Mouse (Mus musculus) monocyte, adult 2 months (primary cell): ENCODE data around the gene Arl4c.

Experiments
- DNase-seq, 2 experiments: peaks; one replicate each; pipeline ENCODE4 v3.0.0; 2022; ENCODE audit warnings: low spot score in 2 of 2, low read depth in 1 of 2

Arl4c gene

DNA sequence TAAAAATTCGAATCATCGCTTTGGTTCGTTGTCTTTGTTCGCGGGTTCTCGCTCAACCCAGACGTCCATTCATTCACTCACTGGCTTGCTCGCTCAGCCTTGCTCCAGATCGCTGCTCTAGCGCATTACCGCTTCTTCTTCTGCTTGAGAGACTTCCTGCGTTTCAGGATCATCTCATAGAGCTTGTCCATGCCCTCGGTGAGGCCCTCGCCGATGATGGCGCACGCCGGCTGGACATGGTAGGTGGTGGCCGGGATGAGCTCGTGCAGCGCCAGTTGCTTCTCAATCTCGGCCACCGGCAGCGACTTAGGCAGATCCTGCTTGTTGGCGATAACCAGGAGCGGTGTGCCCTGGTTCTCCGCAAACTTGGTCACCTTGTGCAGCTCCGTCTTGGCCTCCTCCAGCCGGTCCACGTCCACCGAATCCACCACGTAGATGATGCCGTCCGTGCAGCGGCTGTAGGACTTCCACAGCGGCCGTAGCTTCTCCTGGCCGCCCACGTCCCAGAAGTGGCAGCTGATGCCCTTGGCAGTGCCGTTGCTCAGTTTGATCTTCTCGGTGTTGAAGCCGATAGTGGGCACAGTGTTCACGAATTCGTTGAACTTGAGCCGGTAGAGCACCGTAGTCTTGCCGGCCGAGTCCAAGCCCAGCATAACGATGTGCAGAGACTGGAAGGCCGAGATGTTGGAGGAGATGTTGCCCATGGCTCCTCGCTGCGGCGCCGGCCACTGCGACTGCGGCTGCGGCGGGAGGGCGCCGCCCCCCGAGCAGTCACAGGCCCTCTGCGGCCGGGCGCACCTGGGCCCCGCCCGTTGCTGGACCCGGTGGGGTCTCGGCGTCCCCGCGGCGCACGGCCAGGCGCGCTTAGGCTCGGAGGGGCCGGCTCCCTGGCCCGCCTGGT is 810 bp downstream of the Arl4c start:
- peak in 1 of 2 experiments; percentile 23 for DNase-seq

DNA sequence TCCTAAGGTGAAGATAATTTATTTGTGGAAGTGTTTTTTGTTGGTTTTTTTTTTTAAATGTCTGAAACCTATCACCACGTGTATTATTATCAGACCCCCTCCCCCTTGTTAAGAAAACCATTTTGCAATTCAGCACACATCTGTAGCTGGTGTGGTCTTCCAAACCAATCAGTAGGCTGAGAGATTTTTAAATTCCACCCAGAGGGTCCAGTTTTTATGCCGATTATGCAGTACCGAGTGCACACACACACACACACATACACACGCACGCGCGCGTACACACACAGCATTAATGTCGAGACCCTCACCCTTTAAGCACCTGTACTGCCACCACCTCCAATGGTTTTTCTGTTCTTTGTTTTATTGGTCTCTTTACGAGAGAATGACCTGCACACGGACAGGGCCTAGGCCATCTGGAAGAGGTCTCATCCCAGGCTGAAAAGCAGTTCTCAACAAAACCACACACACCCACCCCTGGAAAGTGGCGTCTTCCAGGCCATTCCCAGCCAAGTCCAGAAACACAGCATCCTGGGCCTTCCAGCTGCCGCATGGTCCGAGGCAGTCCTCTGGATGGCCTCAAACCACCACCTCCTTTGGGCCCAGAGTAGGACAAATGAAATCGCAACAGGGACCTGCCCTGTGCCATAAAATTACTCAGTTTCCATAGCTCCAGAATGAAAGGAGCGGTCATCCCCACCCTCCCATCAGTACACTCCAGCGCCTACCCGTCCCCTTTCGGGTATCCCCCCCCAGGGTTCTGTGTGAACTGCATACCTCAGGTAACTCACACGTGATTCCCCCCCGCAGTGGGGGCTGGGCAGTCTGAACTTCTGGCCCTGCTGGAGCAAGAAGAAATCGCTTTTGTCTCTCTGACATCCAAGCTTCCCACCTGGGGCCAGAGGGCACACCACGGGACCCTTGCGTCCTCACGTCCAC is 1.9 kb downstream of the Arl4c start:
- peak in 1 of 2 experiments; percentile 6 for DNase-seq

DNA sequence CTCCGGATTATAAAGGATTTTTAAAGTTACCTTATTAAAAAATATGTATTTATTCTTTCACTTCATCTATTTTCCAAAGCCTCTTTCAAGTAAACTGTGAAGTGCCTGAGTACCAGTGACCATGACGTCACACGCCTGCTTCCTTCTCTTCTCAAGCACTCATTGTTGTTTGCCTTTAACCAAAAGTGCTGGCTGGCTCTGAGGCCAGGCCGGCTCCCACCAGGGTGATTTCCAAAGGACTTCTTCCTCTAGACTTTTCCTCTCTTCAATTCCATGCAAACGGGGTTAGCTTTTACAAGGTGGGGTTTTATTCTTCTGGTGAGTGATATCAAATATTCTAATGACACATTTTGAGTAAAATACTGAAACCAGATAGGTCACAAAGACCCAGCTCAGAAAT is 2.6 kb downstream of the Arl4c start:
- DNase-seq, result peak in 1 of 2 experiments; percentile 34

DNA sequence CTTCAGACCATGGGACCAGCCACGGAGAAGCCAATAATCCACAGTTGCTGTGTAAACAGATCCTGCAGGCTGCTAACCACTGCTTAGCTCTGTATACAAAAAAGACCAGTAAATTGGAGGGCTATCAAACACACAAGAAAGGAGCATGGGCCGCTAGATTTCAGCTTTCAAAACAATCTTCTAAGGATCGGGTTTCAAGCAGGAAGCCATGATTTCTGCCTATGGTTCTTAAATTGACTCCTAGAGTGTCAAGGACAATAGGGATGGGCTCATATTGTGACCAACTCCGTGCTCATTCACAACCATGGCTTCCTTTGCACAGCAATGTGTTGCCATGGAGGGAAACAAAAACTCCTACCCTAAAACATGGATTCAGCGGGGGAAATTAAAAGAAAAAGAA is 3.1 kb downstream of the Arl4c start:
- no peak for DNase-seq

DNA sequence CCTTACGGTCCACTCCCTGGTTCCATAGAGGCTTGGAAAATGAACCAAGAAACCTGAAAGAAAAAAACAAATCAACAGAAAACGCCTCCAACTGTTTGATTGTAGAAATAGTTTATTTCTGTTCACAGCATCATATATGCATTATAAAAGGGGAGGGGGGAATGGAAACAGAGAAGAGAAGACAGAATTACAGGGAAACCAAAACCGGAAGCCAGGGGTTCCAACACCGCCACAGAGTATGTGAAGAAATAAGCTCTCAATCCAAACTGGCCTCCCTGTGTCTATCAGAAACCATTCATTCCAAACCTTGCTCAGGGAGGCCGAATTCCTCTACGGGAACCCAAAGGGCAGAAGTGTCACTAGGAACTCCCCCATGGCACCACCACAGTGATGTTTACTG is 3.9 kb downstream of the Arl4c start:
- DNase-seq, result no peak

DNA sequence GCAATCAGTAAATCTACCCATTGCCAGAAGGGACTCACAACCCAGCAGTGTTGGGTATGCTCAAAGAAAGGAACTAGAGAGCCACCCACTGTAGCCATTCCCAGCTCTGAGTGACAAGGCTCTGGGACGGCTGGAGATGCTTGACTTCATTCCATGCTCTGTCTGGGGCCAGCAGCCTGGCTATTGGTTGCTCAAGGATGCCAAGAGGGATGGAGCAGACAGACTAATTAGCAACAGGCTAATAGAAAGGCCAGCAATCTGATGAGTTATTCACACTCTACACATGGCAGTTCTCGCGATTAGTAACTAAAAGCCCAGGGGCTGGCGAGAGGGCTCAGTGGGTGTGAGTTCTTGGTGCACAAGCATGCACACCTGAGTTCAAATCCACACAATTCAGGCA is 5.6 kb downstream of the Arl4c start:
- DNase-seq, result no peak

DNA sequence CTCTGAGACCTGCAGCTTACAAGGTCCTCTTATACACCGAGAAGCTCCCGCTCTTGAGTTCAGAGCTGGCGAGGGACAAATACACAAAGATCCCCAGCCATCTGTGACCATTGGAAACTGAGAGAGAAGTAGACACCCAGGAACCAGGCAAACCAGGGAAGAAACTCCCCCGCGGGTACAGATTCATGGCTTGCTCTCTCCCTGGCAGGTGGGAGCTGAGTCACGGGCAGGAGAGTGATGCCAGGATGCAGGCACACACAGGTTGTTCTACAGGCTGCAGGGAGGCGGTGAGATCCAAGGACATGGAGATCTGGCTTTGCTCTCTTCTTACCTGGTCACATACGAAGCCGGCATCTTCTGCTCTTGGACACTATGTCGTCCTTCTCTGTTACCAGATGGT is 7.7 kb downstream of the Arl4c start:
- no peak for DNase-seq

DNA sequence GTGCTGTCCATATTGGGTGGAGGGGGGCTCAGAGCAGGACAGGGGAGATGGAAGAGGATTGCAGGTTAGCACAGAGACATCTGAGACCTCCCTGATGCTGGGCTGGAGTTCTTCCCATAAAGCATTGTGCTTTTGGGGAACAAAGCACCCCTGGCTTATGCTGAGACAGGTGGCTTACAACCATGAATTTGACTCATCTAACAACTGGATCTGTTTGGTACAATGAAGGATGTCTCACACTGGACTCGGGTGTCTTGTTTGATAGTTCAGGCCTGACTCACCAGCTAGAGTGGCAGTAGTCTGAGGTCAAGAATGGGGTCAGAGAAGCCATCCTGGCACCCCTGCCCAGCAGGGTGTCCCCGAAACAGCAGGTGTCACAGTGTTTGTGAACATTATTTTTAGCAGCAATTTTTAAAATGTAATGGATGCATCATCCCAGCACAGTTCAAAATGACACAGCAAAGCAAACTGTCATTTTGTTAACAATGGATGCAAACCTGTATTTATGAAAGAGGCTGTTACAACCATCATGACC is 9.7 kb downstream of the Arl4c start:
- DNase-seq, result no peak

DNA sequence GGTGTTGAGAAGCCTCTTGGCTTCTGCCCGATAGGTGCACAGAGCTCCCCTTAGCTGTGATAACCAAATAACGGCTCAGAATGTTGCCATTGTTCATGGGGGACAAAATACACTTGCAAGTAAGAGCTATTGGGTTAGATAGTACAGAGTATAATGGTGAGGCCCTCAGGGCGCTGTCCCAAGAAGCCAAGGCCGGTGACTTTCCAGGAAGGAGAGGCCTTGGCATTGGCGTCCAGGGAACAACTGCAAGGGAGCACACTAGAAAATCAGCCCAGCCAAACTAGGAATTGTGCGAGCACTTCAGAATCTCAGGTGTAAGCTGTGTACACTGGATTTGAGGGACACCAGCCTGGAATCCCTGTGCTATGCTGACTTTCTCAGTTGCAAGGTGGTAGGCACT is 11.4 kb downstream of the Arl4c start:
- DNase-seq, result no peak

DNA sequence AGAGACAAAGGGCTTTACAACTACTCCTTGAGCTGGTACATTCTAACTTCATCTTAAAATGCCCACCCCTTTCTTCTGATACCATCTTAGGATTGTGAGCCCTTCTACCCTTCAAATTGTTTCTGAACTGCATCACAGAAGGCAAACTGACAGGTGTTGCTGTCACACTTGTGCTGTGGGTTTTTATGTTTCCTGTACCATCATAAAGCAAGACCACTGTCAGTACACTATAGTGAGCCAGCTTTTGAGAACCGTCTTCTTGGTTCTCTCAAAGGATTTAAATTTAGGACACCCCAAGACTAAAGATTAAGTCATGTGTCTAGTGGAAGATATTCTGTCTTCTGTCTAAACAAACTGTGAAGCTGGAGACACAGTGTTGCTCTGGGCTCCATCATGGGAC is 17.3 kb downstream of the Arl4c start:
- DNase-seq, result no peak

DNA sequence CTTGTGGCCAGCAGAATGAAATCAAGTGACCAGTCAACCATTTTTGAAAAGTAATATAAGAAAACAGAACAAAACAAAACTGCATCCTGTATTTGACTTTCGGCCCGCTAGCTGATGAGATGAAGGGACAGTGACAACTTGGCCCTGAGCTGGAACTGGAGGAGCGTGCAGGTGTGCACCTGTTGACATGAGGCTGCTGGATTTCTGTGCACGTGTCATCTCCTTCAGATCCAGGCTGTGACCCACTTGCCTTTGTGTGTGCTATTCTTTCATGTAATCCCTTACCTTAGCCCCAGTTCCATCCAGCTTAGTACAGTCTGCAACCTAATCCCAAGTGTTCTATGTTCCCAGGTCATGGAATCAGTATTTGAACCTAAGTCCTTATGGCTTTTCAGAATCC is 20.4 kb downstream of the Arl4c start:
- DNase-seq, result no peak

DNA sequence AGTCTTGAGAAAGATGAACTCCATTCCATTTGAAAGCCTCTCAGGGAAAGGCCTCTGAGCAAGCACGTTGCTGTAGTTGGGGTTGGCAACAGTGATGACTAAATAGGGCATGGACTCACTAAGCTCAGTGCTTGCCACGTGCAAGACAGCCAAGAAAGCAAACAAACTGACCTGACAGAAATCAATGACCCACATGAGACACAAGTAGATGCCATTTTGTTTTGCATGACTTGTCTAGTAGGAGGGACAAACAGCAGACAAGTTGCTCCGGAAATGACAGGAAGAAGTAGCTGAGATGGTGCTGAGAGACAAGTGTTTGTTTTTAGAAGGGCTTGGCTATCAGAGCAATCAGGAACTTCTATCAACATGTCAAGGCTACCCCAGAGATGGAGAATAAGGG is 21.2 kb downstream of the Arl4c start:
- no peak for DNase-seq

DNA sequence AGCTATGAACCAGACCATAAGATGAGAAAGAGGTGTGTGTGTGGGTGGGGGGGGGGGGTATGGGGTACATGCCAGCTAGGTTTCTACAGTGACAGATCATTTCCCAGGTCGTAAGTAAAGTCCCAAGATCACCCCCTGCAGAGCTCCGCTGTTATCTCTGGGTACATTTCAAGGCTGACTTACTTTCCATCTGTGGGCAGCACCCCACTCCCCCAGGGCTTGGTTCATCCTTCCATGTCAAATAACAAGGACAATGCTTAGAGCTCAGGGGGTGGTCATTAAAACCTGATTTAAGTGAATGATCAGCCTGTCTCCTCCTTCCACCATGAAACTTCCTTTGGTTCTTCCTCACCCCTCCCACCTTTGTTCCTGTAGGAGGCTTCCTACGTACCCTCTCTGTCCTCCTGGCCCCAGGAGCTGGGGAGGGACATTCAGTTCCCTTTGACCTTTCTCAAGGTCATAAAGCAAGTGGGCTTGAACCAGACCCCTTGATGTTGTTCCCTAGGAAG is 23.7 kb downstream of the Arl4c start:
- no peak for DNase-seq

DNA sequence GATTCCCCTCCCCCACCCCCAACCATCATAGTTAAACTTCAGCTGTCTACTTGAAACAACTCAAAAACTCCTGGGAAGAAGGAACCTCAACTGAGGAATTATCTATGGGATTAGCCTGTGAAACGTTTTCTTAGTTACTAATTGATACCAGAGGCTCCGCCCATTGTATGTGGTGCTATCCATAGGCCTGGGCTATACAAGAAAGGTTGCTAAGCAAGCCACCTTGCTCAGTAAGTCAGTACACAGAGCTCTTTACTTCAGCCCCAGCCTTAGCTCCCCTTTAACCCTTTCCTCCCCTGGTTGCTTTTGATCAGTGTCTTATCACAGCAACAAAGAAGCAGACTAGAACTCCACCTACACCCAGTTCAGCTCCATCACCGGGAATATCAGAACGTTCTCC is 31.2 kb downstream of the Arl4c start:
- DNase-seq, result no peak

DNA sequence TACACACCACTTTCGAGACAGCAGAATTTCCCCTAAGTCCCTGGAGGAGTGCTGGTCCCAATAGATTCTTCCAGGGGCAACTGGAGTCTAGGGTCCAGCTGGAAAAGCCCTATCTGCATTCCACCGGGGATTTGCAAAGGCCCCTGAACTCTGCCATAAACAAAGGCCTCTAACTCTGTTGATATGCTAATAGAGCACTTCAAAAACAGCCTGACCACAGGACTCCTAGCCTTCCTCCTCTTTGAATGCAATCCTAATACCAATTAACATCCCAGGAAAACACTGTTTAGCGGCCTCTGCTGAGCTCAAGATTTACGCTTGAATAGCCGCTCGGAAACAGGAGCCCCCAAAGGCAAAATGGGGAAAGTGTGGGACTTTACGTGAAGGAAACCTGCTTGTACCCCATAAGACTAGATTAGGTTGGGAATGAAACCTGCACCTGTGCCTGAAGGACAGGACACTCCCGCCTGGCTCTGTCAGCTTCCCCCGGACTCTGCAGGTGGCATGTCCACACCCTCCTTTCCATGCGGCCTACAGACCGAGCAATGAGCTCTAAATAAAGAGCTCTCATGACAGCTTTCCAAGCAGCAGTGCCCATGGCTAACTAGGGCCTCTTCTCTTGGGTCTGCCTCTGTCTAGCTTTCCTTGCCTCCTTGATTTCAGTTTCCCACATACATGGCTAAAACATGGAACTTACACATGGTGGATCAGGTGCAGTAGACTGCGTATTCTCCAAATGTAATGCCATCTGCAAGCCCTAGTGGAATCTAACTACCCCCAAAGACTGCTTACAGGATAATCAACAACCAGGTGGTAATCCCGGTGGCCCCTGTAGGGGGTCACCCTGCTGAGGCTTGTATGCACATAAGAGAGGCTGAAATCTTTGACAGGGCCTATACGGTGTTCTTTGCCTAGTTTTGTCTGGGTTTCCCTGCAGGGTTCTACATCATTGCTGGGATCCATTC is 32.9 kb downstream of the Arl4c start:
- no peak for DNase-seq

DNA sequence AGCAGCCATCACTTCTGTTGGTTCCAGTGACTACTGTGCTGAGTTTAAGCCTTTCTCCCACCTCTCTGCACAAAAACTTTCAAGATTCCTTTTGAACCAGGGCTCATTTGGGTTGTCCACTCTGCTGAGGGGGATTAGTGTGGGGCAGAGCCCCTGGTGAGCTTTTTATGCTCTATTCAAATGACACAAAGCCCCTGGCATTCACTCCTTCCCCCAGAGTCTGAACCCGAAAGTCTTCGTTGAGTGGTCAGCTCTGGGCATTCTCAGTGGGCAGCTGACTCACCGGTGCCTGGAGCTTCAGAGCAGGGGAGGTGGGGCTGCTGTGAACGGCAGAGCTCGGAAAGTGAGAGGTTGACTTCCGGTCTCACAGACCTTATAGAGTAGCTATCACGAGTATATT is 33.7 kb downstream of the Arl4c start:
- no peak for DNase-seq

DNA sequence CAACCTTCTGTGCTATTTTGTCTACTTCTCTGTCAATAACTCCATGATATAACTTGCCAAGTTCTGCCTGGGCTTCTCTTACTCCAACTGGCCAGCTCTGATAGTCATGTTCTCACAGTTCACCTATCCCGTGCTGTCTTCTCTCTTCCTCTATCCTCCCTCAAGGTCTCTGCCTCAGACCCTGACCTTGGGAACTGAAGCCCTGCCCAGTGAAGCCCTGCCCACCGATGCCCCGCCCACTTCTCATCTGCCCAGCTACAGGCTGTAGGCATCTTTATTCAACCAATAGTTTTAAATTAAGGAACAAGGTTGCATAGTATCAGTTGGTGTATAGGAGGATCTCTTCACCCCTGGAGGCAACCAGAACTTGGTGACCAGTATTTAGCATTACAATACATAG is 37.4 kb downstream of the Arl4c start:
- DNase-seq, result no peak

DNA sequence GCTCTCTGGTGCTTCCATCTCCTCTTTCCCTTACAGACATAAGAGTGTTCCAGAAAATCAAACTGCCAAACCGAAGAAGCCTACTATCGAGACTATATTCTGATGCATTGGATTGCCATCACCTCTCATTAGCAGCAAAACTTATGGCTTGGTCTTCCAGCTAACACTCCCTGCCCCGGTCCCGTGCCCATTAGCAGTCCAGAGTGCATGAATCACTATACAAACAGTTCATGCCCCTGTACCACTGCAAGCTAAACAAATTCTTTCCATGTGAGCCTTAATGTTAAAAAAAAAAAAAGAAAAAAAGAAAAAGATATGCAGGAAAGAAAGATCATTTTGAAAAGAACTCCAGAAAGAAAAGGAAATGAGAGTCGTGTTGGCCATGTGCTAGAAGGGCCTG is 39.3 kb downstream of the Arl4c start:
- no peak for DNase-seq

DNA sequence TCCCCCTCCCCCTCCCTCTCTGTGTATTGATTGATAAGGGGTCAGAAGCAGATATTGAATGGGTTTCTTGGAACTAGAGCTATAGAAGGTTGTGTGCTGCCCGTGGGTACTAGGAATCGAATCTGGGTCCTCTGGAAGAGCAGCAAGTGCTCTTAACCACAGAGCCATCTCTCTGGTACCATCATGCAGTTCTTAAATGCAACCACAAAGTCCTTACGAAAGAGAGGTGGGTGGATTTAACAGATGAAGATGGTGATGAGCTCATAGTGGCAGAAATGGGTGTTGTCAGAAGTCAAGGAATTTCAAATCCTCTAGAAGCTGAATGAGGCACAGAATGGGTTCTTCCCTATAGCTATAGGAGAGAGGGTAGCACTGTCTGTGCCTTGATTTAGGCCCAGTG is 40.8 kb downstream of the Arl4c start:
- no peak for DNase-seq

DNA sequence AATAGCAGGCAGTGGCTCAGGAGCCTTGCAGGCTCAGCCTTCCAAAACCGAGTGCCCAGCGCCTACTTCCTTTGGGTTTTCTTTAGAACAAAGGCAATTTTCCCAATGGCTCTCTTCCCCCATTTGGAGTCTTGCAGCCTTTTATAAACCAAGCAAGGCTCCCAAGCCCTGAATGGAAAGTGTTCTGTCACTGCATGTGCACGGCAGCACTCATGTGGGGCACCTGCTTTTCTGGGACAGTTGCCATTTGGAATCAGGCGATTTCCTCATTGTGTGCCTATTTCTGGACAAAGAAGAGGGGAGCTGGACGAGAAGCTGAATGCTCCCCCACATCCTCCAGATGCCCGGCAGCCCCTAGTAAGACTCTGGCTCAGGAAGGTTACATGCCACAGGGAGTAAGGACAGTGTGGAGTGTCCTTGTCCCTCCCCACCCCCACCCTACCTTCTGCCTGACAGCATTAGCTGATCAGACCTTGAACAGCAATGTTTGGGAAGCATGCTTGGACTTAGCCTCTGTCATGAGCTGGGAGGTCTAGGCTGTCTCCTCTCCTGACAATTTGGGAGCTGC is 43.6 kb downstream of the Arl4c start:
- DNase-seq, result no peak
